ENCODE assay signal across 28 mouse cellular contexts in the genomic region with DNA sequence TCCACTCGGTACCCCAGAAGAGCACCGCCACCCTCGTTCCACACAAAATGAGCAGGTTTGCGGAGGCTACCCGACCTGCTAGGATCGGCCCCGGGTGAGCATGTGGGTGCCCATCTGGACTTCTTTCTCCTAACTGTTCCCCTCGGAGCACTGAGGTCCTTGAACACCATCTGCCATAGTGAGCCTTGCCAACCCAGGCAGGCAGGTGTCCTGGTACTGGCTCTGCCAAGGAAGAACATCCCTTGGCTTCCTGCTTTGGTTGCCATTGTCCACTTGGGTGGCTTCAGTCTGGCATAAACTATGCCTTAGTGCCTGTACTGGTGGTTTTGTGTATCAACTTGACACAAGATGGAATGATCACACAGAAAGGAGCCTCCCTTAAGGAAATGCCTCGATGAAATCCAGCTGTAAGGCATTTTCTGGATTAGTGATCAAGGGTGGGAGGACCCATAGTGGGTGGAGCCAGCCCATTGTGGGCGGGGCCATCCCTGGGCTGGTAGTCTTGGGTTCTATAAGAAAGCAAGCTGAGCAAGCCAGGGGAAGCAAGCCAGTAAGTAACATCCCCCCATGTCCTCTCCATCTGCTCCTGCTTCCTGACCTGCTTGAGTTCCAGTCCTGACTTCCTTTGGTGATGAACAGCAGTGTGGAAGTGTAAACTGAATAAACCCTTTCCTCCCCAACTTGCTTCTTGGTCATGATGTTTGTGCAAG. TPM values are rescaled to one million over a fixed set of nuclear protein-coding genes. Genes with fewer than 3 reads are reported as not detected.
A peak's percentile ranks its signal among the peaks of the same experiment; 100 is the strongest.
DNase-seq lines count a peak whose midpoint lies in the region; ATAC-seq and TF ChIP-seq lines count a peak whose summit lies in the region.
"Had no signal": no experiment of that assay in that cellular context is flagged by ENCODE, and none has a peak within 500 bp of the region (broad histone marks: within the 10 kb centered on the region; RNA-seq: fewer than 3 reads in every experiment).

No protein-coding gene starts in this region.

- H3K27me3 ChIP-seq in midbrain, postnatal 0 days (ENCODE audit: insufficient read depth, low read length) = no peaks in the 10 kb centered on the region
- no peaks in the 10 kb centered on the region for H3K27me3 ChIP-seq in midbrain, embryonic 11.5 days (ENCODE audit: control insufficient read depth, insufficient read depth, low read length)
- H3K27me3 ChIP-seq in forebrain, embryonic 10.5 days (ENCODE audit: poor library complexity, severe bottlenecking) = no peaks in the 10 kb centered on the region
- no peaks in the 10 kb centered on the region for H3K27me3 ChIP-seq in kidney, embryonic 14.5 days (ENCODE audit: control insufficient read depth, insufficient read depth, low read length)
- H3K27me3 ChIP-seq: embryonic facial prominence, embryonic 13.5 days; forebrain, embryonic 13.5 days; midbrain, embryonic 12.5 days had no signal

- no peaks in the 10 kb centered on the region for H3K36me3 ChIP-seq in midbrain, postnatal 0 days (ENCODE audit: insufficient read depth, low read length)
- H3K36me3 ChIP-seq in midbrain, embryonic 11.5 days (ENCODE audit: control insufficient read depth, insufficient read depth, low read length) = no peaks in the 10 kb centered on the region
- H3K36me3 ChIP-seq in forebrain, embryonic 10.5 days (replicated peaks) = no peaks in the 10 kb centered on the region
- no peaks in the 10 kb centered on the region for H3K36me3 ChIP-seq in kidney, embryonic 14.5 days (ENCODE audit: control insufficient read depth, insufficient read depth, low read length)
- H3K36me3 ChIP-seq: embryonic facial prominence, embryonic 13.5 days; limb, embryonic 10.5 days; midbrain, embryonic 12.5 days had no signal

- peak; percentile 15 for DNase-seq in adrenal gland, postnatal 25 days
- DNase-seq in adrenal gland, adult 2 months = no peak
- peak; percentile 72 for DNase-seq in midbrain, postnatal 0 days (ENCODE audit: low spot score)
- no peak for DNase-seq in midbrain, embryonic 11.5 days (ENCODE audit: low spot score, missing footprints)
- DNase-seq in cerebellum, adult 9-10 months = peak; percentile 99
- no peak for DNase-seq in forebrain, embryonic 10.5 days (ENCODE audit: extremely low spot score, low spot score)
- DNase-seq: gastrocnemius, adult 2 months; heart, postnatal 4 days; liver; lung, postnatal 10 days had no signal

- no peak overlapping the region for H3K4me2 ChIP-seq in midbrain, postnatal 0 days (ENCODE audit: low read depth, low read length, poor library complexity, severe bottlenecking)
- H3K4me2 ChIP-seq in midbrain, embryonic 11.5 days = no peak overlapping the region
- no peak overlapping the region for H3K4me2 ChIP-seq in kidney, embryonic 14.5 days (replicated peaks; ENCODE audit: low read depth, low read length)
- H3K4me2 ChIP-seq: embryonic facial prominence, embryonic 13.5 days; forebrain, embryonic 13.5 days; midbrain, embryonic 12.5 days had no signal

- no peak overlapping the region for H3K27ac ChIP-seq in midbrain, postnatal 0 days (ENCODE audit: low read depth, low read length)
- no peak overlapping the region for H3K27ac ChIP-seq in midbrain, embryonic 11.5 days (ENCODE audit: low read depth, low read length)
- no peak overlapping the region for H3K27ac ChIP-seq in forebrain, embryonic 10.5 days
- H3K27ac ChIP-seq in kidney, embryonic 14.5 days (ENCODE audit: low read depth, low read length) = no peak overlapping the region
- H3K27ac ChIP-seq: embryonic facial prominence, embryonic 13.5 days; forebrain, embryonic 13.5 days; gastrocnemius, adult 2 months; left cerebral cortex, adult 2 months; limb, embryonic 10.5 days; midbrain, embryonic 12.5 days; stomach, postnatal 0 days had no signal

- 86% methylated on average over 10 of the region's 10 CpGs for WGBS in midbrain, postnatal 0 days
- 84% methylated on average over 10 of the region's 10 CpGs for WGBS in midbrain, embryonic 11.5 days
- 85% methylated on average over 10 of the region's 10 CpGs for whole genome bisulfite sequencing in forebrain, embryonic 10.5 days
- 82% methylated on average over 10 of the region's 10 CpGs for WGBS in kidney, embryonic 14.5 days

- H3K9me3 ChIP-seq in midbrain, postnatal 0 days (ENCODE audit: low read length) = no peaks in the 10 kb centered on the region
- H3K9me3 ChIP-seq in midbrain, embryonic 11.5 days (ENCODE audit: control insufficient read depth, low read length) = no peaks in the 10 kb centered on the region
- peaks cover 3% of the 10 kb centered on the region; the same call in 1 of the 2 replicates for H3K9me3 ChIP-seq in forebrain, embryonic 10.5 days
- H3K9me3 ChIP-seq in kidney, embryonic 14.5 days (ENCODE audit: control insufficient read depth, low read length) = no peaks in the 10 kb centered on the region
- H3K9me3 ChIP-seq: embryonic facial prominence, embryonic 13.5 days; forebrain, embryonic 13.5 days; limb, embryonic 10.5 days; midbrain, embryonic 12.5 days had no signal

- no peaks in the 10 kb centered on the region for H3K4me1 ChIP-seq in midbrain, postnatal 0 days (ENCODE audit: insufficient read depth, low read length)
- no peaks in the 10 kb centered on the region for H3K4me1 ChIP-seq in midbrain, embryonic 11.5 days (ENCODE audit: control insufficient read depth, insufficient read depth, low read length)
- H3K4me1 ChIP-seq in forebrain, embryonic 10.5 days = peaks cover 6% of the 10 kb centered on the region; the same call in 1 of the 2 replicates
- no peaks in the 10 kb centered on the region for H3K4me1 ChIP-seq in kidney, embryonic 14.5 days (ENCODE audit: control insufficient read depth, insufficient read depth, low read length)
- H3K4me1 ChIP-seq: embryonic facial prominence, embryonic 13.5 days; forebrain, embryonic 13.5 days; midbrain, embryonic 12.5 days had no signal

- H3K4me3 ChIP-seq in midbrain, postnatal 0 days (ENCODE audit: low read depth, low read length) = no peak overlapping the region
- no peak overlapping the region for H3K4me3 ChIP-seq in midbrain, embryonic 11.5 days (ENCODE audit: low read depth, low read length)
- no peak overlapping the region for H3K4me3 ChIP-seq in forebrain, embryonic 10.5 days
- H3K4me3 ChIP-seq in kidney, embryonic 14.5 days (ENCODE audit: low read length) = no peak overlapping the region
- H3K4me3 ChIP-seq: embryonic facial prominence, embryonic 13.5 days; erythroblast, embryonic 14.5 days; forebrain, embryonic 13.5 days; gastrocnemius, adult 2 months; left cerebral cortex, adult 2 months; limb, embryonic 10.5 days; midbrain, embryonic 12.5 days had no signal

- no peak overlapping the region for H3K9ac ChIP-seq in midbrain, postnatal 0 days (replicated peaks; ENCODE audit: low read length, poor library complexity, severe bottlenecking)
- H3K9ac ChIP-seq in midbrain, embryonic 11.5 days (ENCODE audit: low read length) = no peak overlapping the region
- no peak overlapping the region for H3K9ac ChIP-seq in kidney, embryonic 14.5 days (ENCODE audit: low read depth, low read length)
- H3K9ac ChIP-seq: embryonic facial prominence, embryonic 13.5 days; forebrain, embryonic 13.5 days; midbrain, embryonic 12.5 days had no signal

- no peak for ATAC-seq in midbrain, postnatal 0 days (ENCODE audit: low FRiP score)
- no peak for ATAC-seq in midbrain, embryonic 11.5 days (ENCODE audit: low FRiP score)
- ATAC-seq in activated CD4-positive, CD25-positive, alpha-beta regulatory T cell, adult 4 months = no peak
- ATAC-seq in kidney, embryonic 14.5 days (ENCODE audit: low FRiP score, low TSS enrichment) = no peak
- ATAC-seq: forebrain, embryonic 13.5 days; intestine, postnatal 0 days had no signal

- no peak for TF ChIP-seq CTCF in midbrain, postnatal 0 days (IDR thresholded peaks at IDR 0.05)

RNA-seq across cellular contexts. Expression of a gene that starts 28.7 kb away (rescaled TPM):
- total RNA-seq in adrenal gland, postnatal 25 days (2021) = 9.3 and 12.9 TPM in 2 replicates
- total RNA-seq in adrenal gland, adult 2 months (2021) = 10 to 100 TPM; 25.3 to 25.7 TPM
- polyA plus RNA-seq in adrenal gland, adult 2 months (2012; rRNA removed) = 61.3 and 75.6 TPM in 2 replicates
- total RNA-seq in midbrain, postnatal 0 days (2014; rRNA removed) = 2.7 and 3.6 TPM in 2 replicates
- polyA plus RNA-seq in midbrain, postnatal 0 days (2015; fragmentation: Nextera tagmentation; extraction: Ambion mirVana) = 0.63 and 1.1 TPM in 2 replicates
- 0.98 and 2.2 TPM in 2 replicates for polyA plus RNA-seq in midbrain, embryonic 11.5 days (2014; fragmentation: Nextera tagmentation; extraction: Ambion mirVana)
- polyA plus RNA-seq in activated CD4-positive, CD25-positive, alpha-beta regulatory T cell, adult 4 months (2017; shearing (Covaris generic)) = not detected
- polyA plus RNA-seq in forebrain, embryonic 10.5 days (2016; fragmentation: Nextera tagmentation; extraction: Ambion mirVana) = 0.32 and 0.98 TPM in 2 replicates
- polyA plus RNA-seq in kidney, embryonic 14.5 days (2014; fragmentation: Nextera tagmentation; extraction: Ambion mirVana) = 3.6 and 4.9 TPM in 2 replicates
- polyA plus RNA-seq: erythroblast, embryonic 14.5 days had no signal

RNA-seq across cellular contexts. Expression of a gene that starts 45.7 kb away (rescaled TPM):
- not detected in 2 replicates for total RNA-seq in adrenal gland, postnatal 25 days (2021)
- total RNA-seq in adrenal gland, adult 2 months (2021) = not detected
- polyA plus RNA-seq in adrenal gland, adult 2 months (2012; rRNA removed) = not detected in 2 replicates
- not detected in 2 replicates for total RNA-seq in midbrain, postnatal 0 days (2014; rRNA removed)
- not detected in 2 replicates for polyA plus RNA-seq in midbrain, postnatal 0 days (2015; fragmentation: Nextera tagmentation; extraction: Ambion mirVana)
- polyA plus RNA-seq in midbrain, embryonic 11.5 days (2014; fragmentation: Nextera tagmentation; extraction: Ambion mirVana) = not detected in 2 replicates
- not detected for polyA plus RNA-seq in activated CD4-positive, CD25-positive, alpha-beta regulatory T cell, adult 4 months (2017; shearing (Covaris generic))
- polyA plus RNA-seq in forebrain, embryonic 10.5 days (2016; fragmentation: Nextera tagmentation; extraction: Ambion mirVana) = not detected in 2 replicates
- not detected in 2 replicates for polyA plus RNA-seq in kidney, embryonic 14.5 days (2014; fragmentation: Nextera tagmentation; extraction: Ambion mirVana)
- total RNA-seq: adrenal gland, postnatal 4 days; gastrocnemius, adult 2 months; heart, postnatal 4 days; layer of hippocampus, postnatal 10 days; left cerebral cortex, adult 2 months; monocyte, adult 5-6 weeks had no signal
- polyA plus RNA-seq: embryonic facial prominence, embryonic 13.5 days; erythroblast, embryonic 14.5 days; forebrain, embryonic 13.5 days; frontal cortex, adult 2 months; gonadal fat pad, adult 2 months; heart, embryonic 16.5 days; intestine, postnatal 0 days; kidney, embryonic 16.5 days; limb, embryonic 10.5 days; liver, embryonic 16.5 days; midbrain, embryonic 12.5 days; stomach, postnatal 0 days had no signal

RNA-seq across cellular contexts. Expression of a gene that starts 56.7 kb away (rescaled TPM):
- 10.9 and 16.0 TPM in 2 replicates for total RNA-seq in adrenal gland, postnatal 25 days (2021)
- total RNA-seq in adrenal gland, adult 2 months (2021) = 10 to 100 TPM; 10.5 to 19.5 TPM
- polyA plus RNA-seq in adrenal gland, adult 2 months (2012; rRNA removed) = 11.8 and 12.3 TPM in 2 replicates
- total RNA-seq in midbrain, postnatal 0 days (2014; rRNA removed) = 11.5 and 15.4 TPM in 2 replicates
- 8.7 and 9.0 TPM in 2 replicates for polyA plus RNA-seq in midbrain, postnatal 0 days (2015; fragmentation: Nextera tagmentation; extraction: Ambion mirVana)
- polyA plus RNA-seq in midbrain, embryonic 11.5 days (2014; fragmentation: Nextera tagmentation; extraction: Ambion mirVana) = 3.3 TPM in 2 replicates
- polyA plus RNA-seq in activated CD4-positive, CD25-positive, alpha-beta regulatory T cell, adult 4 months (2017; shearing (Covaris generic)) = 1 to 10 TPM; 3.3 to 5.2 TPM
- polyA plus RNA-seq in forebrain, embryonic 10.5 days (2016; fragmentation: Nextera tagmentation; extraction: Ambion mirVana) = 2.9 and 4.9 TPM in 2 replicates
- polyA plus RNA-seq in kidney, embryonic 14.5 days (2014; fragmentation: Nextera tagmentation; extraction: Ambion mirVana) = 2.2 and 4.3 TPM in 2 replicates

Comparison
In these comparisons a context has a peak if more than half of its experiments do, and no peak if none do; other contexts are left out.
1. DNase-seq: peak in adrenal gland, postnatal 25 days (single experiment), midbrain, postnatal 0 days (single experiment) and cerebellum, adult 9-10 months (single experiment); none in adrenal gland, adult 2 months (single experiment), midbrain, embryonic 11.5 days (single experiment) and forebrain, embryonic 10.5 days (single experiment).
2. RNA of a gene that starts 28.7 kb away (polyA plus RNA-seq): 61.3 to 75.6 TPM in adrenal gland, adult 2 months; 3.6 to 4.9 TPM in kidney, embryonic 14.5 days, 0.98 to 2.2 TPM in midbrain, embryonic 11.5 days, 0.63 to 1.1 TPM in midbrain, postnatal 0 days, 0.32 to 0.98 TPM in forebrain, embryonic 10.5 days and not detected in activated CD4-positive, CD25-positive, alpha-beta regulatory T cell, adult 4 months; every median in the first group is over 10 times any median in the second.